Comparison of ENCODE assay signal across 33 mouse cellular contexts in the genomic region with DNA sequence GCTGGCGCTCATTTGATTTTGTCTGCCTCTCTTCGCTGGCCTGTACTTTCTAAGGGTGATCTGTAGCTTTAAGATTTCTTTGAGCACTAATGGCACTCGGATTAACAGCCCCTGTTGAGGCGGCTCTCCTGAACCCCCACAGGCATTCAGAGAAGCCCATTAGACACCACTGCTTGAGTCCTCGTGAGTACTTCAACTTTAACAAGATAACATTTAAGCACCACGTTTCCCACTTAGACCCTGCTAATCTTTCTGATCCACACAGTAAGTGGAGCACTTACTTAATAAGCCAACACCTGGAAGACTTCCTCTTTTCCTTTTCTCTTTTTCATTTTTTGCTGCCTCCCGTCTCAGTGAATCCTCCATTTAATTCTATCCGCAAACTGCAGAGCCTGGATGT. TPM values are rescaled to one million over a fixed set of nuclear protein-coding genes. Genes with fewer than 3 reads are reported as not detected.
DNase-seq lines count a peak whose midpoint lies in the region; ATAC-seq and TF ChIP-seq lines count a peak whose summit lies in the region.
"Had no signal": no experiment of that assay in that cellular context is flagged by ENCODE, and none has a peak within 500 bp of the region (broad histone marks: within the 10 kb centered on the region; RNA-seq: fewer than 3 reads in every experiment).

No protein-coding gene starts in this region.

- no peaks in the 10 kb centered on the region for H3K36me3 ChIP-seq in lung, embryonic 15.5 days
- peaks cover 29% of the 10 kb centered on the region for H3K36me3 ChIP-seq in G1E (replicated peaks)
- H3K36me3 ChIP-seq: embryonic facial prominence, embryonic 15.5 days had no signal

- no peak overlapping the region for H3K9ac ChIP-seq in lung, embryonic 15.5 days
- H3K9ac ChIP-seq: embryonic facial prominence, embryonic 12.5 days; embryonic facial prominence, embryonic 15.5 days; forebrain, postnatal 0 days; hindbrain, embryonic 12.5 days; hindbrain, embryonic 15.5 days had no signal

- no peak overlapping the region for H3K4me3 ChIP-seq in lung, embryonic 15.5 days
- no peak overlapping the region; the same call in 1 of the 2 replicates for H3K4me3 ChIP-seq in G1E (ENCODE audit: low read depth, low read length)
- H3K4me3 ChIP-seq: embryonic facial prominence, embryonic 12.5 days; embryonic facial prominence, embryonic 15.5 days; gastrocnemius, adult 2 months; hindbrain, embryonic 12.5 days; hindbrain, embryonic 15.5 days had no signal

- H3K27me3 ChIP-seq in lung, embryonic 15.5 days: no peaks in the 10 kb centered on the region
- no peaks in the 10 kb centered on the region for H3K27me3 ChIP-seq in G1E (ENCODE audit: insufficient read depth, low read length)
- H3K27me3 ChIP-seq: CH12.LX; embryonic facial prominence, embryonic 12.5 days; embryonic facial prominence, embryonic 15.5 days; hindbrain, embryonic 12.5 days; hindbrain, embryonic 15.5 days had no signal

- TF ChIP-seq POLR2A in brain, embryonic 14.5 days (IDR thresholded peaks at IDR 0.05; ENCODE audit: borderline replicate concordance, extremely low read depth, insufficient read depth, insufficient read length, poor library complexity, severe bottlenecking): no peak

- DNase-seq in lung, postnatal 4 days: no peak
- peak; percentile 31 for DNase-seq in lung, postnatal 25 days (ENCODE audit: low spot score)
- no peak for DNase-seq in lung, postnatal 14 days
- DNase-seq in G1E (ENCODE audit: low spot score): peak; percentile 25
- DNase-seq in brain, embryonic 14.5 days (ENCODE audit: low read depth): peak; percentile 56
- no peak for DNase-seq in gastrocnemius, postnatal 25 days
- DNase-seq: adrenal gland, adult 8-10 months; adrenal gland, postnatal 25 days; B cell, adult 2 months; cerebellum, adult 18-20 months; cerebellum, adult 9-10 months; cerebellum, postnatal 14 days; forebrain, postnatal 0 days; gastrocnemius, adult 2 months; gastrocnemius, postnatal 14 days had no signal

- 46% methylated on average over 8 of the region's 8 CpGs for WGBS in lung, embryonic 15.5 days

- TF ChIP-seq CTCF in G1E (IDR thresholded peaks at IDR 0.05; ENCODE audit: low read depth, low read length): no peak
- no peak for TF ChIP-seq CTCF in brain, embryonic 14.5 days (IDR thresholded peaks at IDR 0.05; ENCODE audit: borderline replicate concordance, extremely low read depth, insufficient read depth, insufficient read length)

- H3K4me2 ChIP-seq in lung, embryonic 15.5 days: peak overlapping the region; percentile 25
- H3K4me2 ChIP-seq: embryonic facial prominence, embryonic 12.5 days; embryonic facial prominence, embryonic 15.5 days; heart, embryonic 11.5 days; hindbrain, embryonic 12.5 days; hindbrain, embryonic 15.5 days had no signal

- no peaks in the 10 kb centered on the region for H3K9me3 ChIP-seq in lung, embryonic 15.5 days
- H3K9me3 ChIP-seq in G1E (replicated peaks): no peaks in the 10 kb centered on the region
- H3K9me3 ChIP-seq: embryonic facial prominence, embryonic 12.5 days; embryonic facial prominence, embryonic 15.5 days; hindbrain, embryonic 12.5 days; hindbrain, embryonic 15.5 days had no signal

- H3K4me1 ChIP-seq in lung, embryonic 15.5 days: no peaks in the 10 kb centered on the region
- peaks cover 22% of the 10 kb centered on the region for H3K4me1 ChIP-seq in G1E (ENCODE audit: insufficient read depth, low read depth, low read length)
- H3K4me1 ChIP-seq: embryonic facial prominence, embryonic 12.5 days; embryonic facial prominence, embryonic 15.5 days; hindbrain, embryonic 12.5 days; hindbrain, embryonic 15.5 days had no signal

- H3K27ac ChIP-seq in lung, embryonic 15.5 days: no peak overlapping the region
- H3K27ac ChIP-seq: embryonic facial prominence, embryonic 12.5 days; embryonic facial prominence, embryonic 15.5 days; gastrocnemius, adult 2 months; hindbrain, embryonic 12.5 days; hindbrain, embryonic 15.5 days had no signal

- ATAC-seq in lung, embryonic 15.5 days (ENCODE audit: borderline replicate concordance, extremely low read depth, low FRiP score, low TSS enrichment): no peak
- ATAC-seq in G1E (ENCODE audit: extremely low read depth, insufficient number of reproducible peaks, low FRiP score, poor library complexity, severe bottlenecking): peak; percentile 34; the same call in 1 of the 2 replicates
- ATAC-seq: activated CD4-positive, CD25-positive, alpha-beta regulatory T cell, adult 4 months; forebrain, embryonic 14.5 days; forebrain, postnatal 0 days had no signal

RNA-seq across cellular contexts. Expression of a gene that starts 21.4 kb away (rescaled TPM):
- 11.2 and 11.6 TPM in 2 replicates for polyA plus RNA-seq in lung, embryonic 15.5 days (2015; fragmentation: Nextera tagmentation; extraction: Ambion mirVana)
- total RNA-seq in G1E (2014; fragmentation: Nextera tagmentation): 2.3 and 3.9 TPM in 2 replicates
- 6.8 and 7.2 TPM in 2 replicates for total RNA-seq in G1E (2017)
- 4.1 and 5.7 TPM in 2 replicates for polyA plus RNA-seq in G1E (2012)
- polyA plus RNA-seq in brain, embryonic 14.5 days (2012; rRNA removed): 9.6 and 11.0 TPM in 2 replicates
- total RNA-seq in gastrocnemius, postnatal 25 days (2021): 1 to 10 TPM; 4.3 to 4.7 TPM

RNA-seq across cellular contexts. Expression of a gene that starts 42.2 kb away (rescaled TPM):
- not detected in 2 replicates for polyA plus RNA-seq in lung, embryonic 15.5 days (2015; fragmentation: Nextera tagmentation; extraction: Ambion mirVana)
- total RNA-seq in G1E (2014; fragmentation: Nextera tagmentation) (not detected in 2 replicates), G1E (2017) (0.06 and 0.16 TPM in 2 replicates)
- polyA plus RNA-seq in G1E (2012): not detected in 2 replicates
- polyA plus RNA-seq in brain, embryonic 14.5 days (2012; rRNA removed): 0.05 TPM in 1 of 2 replicates, not detected in the other
- total RNA-seq in gastrocnemius, postnatal 25 days (2021): not detected
- total RNA-seq: adrenal gland, adult 8-10 months; adrenal gland, postnatal 25 days; CH12.LX; common myeloid progenitor, adult 5-6 weeks; forebrain, postnatal 0 days; gastrocnemius, adult 2 months; gastrocnemius, postnatal 14 days; heart, adult 8-10 months; heart, postnatal 25 days; hematopoietic stem cell, adult 5-6 weeks had no signal
- polyA plus RNA-seq: activated CD4-positive, CD25-positive, alpha-beta regulatory T cell, adult 4 months; embryonic facial prominence, embryonic 12.5 days; embryonic facial prominence, embryonic 15.5 days; forebrain, embryonic 11.5 days; forebrain, embryonic 14.5 days; forebrain, postnatal 0 days; frontal cortex, adult 2 months; gonadal fat pad, adult 2 months; heart, embryonic 11.5 days; heart, embryonic 14.5 days; heart, postnatal 0 days; hindbrain, embryonic 12.5 days; hindbrain, embryonic 15.5 days had no signal

Comparison
In these comparisons a context has a peak if more than half of its experiments do, and no peak if none do; other contexts are left out.
1. DNase-seq: peak in lung, postnatal 25 days (single experiment), G1E (single experiment) and brain, embryonic 14.5 days (single experiment); none in lung, postnatal 4 days (0 of 2), lung, postnatal 14 days (single experiment) and gastrocnemius, postnatal 25 days (single experiment).